Mouse (Mus musculus) thymus, adult 18-20 months (tissue): Measurements from ENCODE around the gene Hes3.

Experiments
- DNase-seq, 2 experiments: peaks; one replicate each; pipeline ENCODE4 v3.0.0; 2022; ENCODE audit warnings: mixed read lengths in 2 of 2

The Hes3 gene

DNA sequence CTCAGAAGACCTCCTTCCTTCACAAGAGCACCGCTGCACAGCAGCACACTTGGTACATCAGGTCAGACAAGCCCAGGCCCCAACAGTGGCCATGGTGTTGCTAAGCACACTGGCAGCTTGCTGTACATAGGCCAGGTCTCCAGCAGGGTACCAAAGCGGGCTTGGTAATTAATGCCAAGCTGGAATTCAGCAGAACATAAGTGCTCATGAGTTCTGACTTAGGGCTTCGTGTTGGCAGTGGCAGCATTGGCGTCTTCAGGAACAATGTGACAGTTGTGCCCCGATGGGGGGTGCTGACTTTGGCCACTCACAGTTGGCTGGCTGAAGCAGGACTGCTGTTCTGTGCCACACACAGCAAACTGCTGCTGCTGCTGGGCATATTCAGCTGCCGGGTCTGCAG is 13.2 kb upstream of the Hes3 start:
- no peak for DNase-seq

DNA sequence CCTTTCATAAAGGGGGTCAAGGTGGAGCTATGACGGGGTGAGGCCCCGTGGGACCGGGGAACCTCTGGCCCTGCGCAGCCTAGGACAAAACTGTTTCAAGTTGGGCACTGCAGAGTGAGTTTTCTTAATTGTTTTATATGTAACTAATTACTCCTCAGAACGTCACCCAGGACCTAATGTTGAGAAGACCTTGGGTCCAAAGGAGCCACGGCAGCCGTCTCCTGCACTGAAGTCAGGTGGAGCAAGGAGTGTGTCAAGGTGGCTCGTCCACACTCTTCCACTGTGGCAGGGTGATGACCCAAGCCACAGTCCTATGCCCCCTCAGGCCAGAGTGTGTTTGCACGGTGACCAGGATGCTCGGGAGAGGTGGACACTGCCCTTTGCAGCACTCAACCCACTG is 11.7 kb upstream of the Hes3 start:
- no peak for DNase-seq

DNA sequence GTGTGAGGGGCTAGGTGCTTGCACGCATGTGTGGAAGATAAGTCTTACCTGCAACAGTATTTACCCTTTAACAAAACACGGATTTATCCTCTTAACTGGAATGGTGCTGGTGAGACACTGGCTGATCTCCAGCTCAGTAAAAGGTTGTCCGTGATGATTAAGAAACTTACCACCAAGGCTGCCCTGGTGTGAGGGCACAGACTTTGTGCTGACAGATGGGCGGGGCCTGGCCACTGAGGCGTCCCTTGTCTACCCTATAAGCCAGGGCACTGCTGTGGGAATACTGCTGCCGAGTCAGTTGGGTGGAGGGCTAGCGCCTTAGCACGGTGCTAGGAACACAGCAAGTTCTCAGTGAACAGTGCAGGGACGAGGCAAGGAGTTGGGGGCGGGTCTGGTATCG is 10.6 kb upstream of the Hes3 start:
- DNase-seq, result no peak

DNA sequence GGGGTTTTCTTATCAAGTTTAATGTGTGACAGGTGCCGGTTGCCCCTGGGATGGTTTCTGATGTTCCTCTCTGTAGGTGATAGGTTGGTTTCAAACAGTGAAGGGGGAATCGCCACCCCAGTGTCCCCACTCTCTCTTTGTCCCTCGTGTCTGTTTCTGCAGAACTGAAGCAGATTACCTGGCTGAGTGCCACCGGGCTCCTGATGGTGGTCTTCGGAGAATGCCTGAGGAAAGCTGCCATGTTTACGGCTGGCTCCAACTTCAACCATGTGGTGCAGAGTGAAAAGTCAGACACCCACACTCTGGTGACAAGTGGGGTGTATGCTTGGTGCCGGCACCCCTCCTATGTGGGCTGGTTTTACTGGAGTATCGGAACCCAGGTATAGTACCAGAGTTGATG is 8.9 kb upstream of the Hes3 start:
- no peak for DNase-seq

DNA sequence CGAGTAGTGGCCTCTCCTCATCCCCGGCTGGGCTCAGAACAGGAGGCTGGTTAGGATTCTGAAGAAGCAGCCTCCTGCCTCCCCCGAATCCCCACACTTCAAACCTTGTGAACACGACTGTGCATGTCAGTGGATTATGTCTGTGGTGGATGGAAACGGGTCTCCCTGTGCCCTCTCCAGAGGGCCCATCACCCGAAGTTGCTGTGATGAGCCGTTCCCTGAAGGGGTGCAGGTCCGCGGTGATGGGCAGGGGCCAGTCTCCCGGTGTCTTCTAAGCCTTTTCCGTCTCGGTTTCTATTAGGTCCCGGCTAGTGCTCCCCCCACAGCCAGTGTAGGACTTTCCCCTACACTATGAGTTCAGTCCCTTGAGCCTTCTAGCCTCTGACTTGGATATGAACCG is 7.4 kb upstream of the Hes3 start:
- no peak for DNase-seq

DNA sequence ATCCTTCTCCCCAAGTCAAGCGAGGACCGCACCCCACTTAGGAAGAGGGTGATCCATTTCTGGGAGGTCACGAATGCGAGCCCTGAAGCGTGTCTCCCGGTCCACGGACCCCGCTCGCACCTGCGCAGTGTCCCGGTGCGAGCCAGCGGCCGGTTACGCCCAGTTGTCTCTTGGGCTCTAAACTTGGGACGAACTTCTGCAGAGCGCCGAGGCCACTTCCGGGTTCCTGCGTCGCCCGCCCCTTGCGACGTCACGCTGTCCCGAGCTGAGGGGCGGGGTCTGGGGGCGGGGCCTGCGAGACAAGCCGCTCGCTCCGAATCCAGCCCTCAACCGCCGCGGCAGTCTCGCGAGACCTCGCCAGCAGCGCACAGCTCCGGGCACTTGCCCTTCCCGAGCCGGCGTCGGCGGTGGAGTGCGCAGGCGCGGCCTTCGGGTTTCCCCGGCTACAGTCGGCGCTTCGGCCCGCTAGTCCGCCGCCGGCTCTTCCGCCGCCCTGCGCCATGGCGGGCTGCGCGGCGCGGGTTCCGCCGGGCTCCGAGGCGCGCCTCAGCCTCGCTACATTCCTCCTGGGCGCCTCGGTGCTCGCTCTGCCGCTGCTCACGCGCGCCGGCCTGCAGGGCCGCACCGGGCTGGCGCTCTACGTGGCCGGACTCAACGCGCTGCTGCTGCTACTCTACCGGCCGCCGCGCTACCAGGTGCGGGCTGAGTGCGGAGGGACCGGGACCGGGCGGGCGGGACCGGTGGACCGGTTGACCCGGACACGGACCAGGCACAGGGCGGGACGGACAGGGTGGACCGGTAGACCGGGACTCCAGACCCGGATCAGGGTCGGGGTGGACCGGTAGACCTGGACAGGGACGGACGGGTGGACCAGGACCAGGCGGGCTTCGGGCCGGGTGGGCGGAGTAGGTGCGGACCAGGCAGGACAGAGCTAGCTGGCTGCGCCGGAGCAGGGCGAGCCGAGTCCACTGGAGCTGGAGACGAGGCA is 5.7 kb upstream of the Hes3 start, which contains the start of gene Icmt:
TSS of gene Icmt (plus strand) at position 354 of the 988 bp plus-strand sequence.
- DNase-seq, result peak; percentile 99

DNA sequence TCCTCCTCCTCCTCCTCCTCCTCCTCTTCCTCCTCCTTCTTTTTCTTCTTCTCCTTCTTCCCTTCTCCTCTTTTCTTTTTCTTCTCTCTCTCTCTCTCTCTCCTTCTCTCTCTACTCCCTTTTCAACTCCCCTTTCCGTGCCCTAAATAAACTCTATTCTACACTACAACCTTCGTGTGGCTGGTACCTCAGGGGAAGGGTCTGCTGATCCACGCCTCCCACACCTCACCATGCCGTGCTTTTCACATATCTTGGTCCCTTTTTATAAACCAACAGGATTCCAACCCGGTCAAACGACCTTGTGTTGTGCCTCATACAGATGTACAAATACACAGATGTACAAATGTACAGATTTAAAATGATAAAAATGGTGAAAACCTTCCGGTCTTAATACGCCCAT is 4.9 kb upstream of the Hes3 start:
- DNase-seq, result no peak

DNA sequence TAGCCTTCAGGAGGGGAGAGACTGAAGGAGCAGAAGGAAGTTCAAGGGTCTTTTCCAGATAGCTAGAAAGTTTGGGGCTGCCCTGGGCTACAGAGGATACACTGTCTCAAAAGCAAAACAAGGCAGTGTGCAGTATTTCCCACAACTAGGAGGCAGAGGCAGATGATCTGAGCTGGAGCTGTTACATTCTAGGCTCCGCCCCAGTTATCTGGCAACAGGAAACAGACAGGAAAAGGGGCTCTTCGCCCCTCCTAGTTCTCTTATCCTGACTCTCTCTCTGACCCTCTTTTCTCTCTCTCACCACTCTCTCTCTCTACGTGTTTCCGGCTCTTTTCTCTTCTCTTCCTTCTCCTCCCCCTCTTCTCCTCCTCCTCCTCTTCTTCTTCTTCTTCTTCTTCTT is 4.5 kb upstream of the Hes3 start:
- DNase-seq, result peak in 1 of 2 experiments; percentile 41

DNA sequence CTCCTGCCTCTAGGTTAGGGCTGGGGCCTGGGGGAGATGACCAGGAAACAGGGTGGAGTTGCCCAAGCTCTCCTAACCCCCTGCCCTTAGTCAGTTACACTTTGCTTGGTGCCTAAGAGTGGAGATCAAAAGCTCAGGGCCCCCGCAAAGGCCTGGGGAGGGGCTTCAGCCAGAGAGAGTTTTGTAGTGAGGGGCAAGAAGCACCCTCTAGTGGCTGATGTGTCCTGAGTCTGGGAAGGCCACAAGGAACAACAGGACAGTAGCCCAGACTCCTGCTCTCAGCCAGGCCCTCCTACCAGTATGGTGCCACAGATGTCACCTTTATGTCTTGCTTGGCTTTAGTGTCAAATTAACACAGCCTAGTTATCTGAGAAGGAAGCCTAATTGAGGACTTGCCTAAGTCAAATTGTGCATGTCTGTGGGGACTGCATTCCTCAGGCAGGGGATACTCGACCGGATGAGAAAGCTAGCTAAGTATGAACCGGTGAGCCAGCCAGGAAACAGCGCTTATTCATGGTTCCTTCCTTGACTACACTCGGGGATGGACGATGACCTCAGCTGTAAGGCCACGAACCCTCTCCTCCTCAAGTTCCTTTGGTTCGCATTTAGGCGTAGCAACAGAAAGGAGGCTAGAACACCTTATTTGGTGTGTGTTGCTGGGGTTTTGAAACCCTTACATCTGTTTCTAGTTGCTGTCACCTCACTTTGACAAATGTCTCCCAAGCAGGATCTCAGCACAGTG is 2.9 kb upstream of the Hes3 start:
- DNase-seq, result no peak

DNA sequence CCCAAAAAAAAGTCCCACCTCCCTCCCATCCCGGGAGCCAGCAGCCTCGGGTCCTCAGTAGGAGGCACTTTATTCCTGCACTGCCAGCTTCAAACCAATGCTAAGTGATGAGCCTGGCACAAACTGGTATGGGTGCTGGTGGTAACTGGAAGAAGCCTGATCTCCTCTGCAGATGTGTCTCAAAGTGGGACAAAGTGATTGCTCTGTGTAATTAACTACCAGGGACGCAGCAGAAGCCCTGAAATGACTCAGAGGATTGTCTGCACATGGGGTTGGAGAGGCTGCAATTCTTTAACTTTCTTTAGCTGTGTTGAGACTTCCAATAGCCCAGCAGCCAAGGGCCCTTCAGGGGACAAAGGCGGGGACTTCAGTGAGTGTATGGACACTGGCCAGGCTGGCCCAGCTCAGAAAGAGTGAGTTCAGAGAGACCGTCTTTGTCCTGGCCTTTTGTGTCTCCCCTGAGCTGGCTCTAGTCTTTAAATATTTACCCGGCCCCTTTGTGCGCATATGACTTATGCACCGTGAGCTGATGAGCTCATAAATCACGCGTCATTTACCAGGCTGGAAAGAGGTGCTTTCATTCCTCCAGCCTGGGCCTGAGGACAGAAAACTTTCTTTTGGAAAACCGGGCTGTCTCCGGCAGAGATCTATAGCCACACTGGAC is 772 bp upstream of the Hes3 start:
- no peak for DNase-seq

DNA sequence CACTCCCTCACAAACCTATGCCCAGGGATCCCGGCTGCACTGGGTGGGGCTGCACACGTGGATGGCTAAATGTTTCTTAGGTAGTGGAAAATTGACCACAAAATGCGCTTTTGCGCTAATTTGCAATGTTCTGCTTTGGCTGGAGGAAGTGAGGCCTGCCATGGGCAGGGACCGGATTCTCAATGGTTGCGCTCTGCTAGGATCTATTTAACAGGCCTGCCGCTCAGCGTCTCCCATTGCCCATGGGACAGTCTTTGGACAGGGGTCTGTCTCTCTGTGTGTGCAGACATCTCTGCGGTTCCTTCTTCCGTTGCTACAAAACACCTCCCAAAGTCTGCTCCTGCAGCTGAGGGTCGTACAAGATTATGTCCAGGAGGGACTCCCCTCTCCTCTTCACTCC is 471 bp downstream of the Hes3 start:
- no peak for DNase-seq

DNA sequence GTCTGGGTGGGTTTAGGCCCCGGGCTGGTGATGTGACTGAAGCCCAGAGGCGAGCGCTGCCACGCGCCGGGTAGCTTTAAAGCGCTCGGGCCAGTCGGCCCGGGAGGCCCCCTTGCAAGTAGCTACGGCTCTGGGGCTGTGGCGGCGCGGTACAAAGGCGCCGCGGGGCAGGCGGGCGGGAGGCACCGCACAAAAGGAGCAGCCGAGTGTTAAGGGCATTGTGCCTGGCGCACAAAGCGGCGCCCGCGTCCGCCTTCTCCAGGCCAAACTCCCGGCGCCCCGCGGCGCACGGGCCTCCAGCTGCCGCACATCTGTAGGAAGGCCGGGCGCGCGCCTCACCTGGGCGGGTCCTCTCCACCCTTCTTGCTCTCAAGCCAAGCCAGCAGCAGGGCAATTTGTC is 1.1 kb downstream of the Hes3 start:
- no peak for DNase-seq

DNA sequence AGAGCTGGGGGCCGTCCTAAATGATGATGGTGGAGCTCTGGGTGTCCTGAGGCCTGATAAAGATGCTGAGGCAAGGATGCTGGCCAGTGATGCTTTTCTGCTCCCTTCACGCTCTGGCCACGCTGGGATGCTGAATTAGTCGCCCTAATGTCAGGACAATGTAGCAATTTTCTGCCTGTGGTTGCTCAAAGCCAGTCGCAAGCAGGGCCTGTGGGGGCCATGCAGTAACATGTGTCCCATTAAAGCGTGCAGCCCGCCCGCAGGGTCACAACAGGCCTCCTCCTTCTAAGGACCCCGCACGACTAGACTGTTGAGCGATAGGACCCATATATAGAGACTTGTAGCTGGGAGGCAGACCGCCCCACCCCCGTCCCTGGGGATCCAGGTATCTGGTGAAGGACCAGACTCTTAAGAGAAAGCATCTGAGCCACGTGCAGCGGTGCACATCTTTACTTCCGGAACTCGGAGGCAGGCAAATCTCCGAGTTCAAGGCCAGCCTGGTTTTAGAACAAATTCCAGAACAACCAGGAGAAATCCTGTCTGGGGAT is 3.0 kb downstream of the Hes3 start:
- no peak for DNase-seq

DNA sequence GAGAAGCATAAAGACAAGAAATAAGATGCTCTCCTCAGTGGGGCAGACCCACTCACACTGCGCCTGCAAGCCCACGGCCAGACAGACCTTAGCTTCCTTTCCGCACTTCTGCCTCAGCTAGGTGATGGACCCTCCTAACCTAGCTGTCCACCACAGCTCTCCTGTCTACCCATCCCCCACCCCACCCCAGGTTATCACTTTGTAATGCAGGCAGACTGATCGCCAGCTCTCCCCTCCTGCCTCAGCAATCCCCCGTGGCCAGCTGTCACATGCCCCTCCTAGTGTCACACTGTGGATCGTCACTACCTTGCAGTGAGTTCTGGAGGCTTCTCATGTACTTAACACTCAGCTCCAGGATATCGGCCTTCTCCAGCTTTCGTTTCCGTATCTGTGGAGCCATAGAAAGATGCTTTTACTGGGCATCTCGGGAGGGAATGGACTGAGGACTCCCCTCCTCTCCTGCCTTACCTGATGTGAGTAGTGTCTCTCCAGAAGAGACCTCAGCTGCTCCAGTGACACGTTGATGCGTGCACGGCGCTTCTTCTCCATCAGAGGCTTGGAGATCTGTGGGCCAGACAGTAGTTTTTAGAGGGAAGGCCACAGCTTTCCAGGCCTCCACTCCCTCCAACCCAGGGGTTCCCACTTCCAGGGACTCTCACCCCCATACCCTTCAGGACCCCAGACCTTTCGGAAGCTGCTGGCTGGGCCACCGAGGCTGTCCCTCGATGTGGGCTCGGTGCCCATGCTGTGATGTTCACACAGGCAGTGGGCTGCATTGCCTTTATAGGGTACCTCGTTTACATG is 3.9 kb downstream of the Hes3 start:
- no peak for DNase-seq

DNA sequence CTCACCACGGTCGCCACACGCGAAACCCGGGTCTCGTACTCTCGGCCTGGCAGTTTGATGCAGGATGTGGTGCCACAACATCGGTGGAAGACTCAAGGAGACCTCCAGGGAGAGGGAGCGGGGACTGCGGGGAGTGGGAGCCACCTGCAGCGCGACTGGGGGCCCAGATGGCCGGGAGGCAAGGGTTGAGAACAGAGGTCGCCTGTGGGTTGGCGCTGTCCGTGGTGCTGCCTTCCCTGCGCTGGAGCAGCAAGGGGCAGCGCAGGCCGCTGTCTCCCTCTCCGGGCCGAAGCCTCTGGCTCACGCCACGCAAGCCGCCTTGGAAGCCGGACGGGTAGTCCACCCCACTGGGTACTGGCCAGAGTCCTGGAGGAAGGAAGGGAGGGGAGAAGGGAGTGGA is 4.6 kb downstream of the Hes3 start:
- DNase-seq, result peak in 1 of 2 experiments; percentile 41

DNA sequence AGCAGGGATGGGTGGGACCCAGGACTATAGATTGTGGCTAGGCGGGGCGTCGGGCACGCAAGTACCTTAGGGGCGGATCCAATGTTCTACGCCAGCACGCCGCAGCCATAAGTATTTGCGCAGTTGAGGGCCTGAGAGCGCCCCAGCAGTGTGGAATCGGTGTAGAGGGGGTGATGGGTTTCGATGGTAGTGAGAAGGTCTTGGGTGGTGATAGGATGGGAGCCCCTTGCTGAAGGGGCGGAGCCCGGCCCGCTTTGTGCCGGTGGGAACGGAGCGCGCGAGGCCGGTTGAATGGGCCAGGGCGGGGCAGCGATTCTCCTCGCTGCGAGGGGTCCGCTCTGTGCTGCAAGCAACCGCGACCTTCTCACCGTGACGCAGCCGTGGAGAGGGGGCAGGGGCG is 5.3 kb downstream of the Hes3 start:
- no peak for DNase-seq

DNA sequence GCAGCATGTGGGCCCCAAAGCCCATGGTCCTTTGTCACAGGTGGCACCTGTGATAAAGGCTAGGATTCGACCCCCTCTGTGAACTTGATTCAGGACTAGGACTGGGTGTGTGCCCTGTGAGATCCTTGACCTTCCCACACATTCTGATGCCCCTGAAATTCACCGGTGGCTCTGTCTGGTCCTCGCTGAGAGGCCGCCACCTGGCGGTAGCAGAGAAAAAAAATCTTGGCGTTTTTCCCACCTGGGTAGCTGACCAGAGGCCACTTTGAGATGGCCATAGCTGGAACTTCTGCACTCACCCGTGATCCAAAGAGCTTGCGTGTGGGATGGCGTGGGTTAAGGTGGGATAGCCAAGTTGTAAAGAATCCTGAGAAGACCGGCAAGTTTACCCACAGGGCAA is 6.0 kb downstream of the Hes3 start:
- DNase-seq, result no peak

DNA sequence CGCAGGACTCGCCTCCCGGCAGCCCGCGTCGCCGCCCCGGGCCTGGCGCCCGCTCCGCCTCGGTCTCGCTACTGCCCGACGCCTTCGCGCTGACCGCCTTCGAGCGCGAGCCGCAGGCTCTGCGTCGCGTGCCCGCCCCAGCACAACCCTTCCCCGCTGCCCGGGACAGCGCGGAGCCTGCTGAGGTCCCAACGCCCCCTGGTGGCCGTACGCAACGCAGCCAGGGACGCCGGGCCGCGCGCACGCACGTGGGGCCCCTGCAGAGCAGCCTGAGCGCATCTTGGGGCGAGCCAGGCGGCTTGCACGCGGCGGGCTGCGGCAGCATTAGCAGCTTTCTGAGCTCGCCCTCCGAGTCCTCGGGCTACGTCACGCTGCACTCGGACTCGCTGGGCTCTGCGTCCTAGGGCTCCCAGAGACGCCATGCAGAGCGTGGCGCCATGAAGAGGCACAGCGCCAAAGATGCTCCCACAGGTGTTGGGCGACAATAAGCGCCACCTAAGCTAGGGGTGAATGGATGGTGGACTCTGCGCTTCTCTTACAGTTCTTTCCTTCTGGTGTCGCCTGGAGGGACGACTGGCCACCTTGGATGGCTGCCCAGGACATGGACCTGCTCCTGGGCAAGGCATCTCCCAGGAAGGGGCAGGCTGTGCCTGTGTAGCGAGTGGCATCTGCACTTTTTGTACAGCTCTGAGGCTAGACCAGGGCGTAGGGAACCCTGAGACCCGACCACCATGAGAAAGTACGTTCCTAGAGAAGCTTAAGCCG is 8.1 kb downstream of the Hes3 start:
- DNase-seq, result peak; percentile 63 to 64

DNA sequence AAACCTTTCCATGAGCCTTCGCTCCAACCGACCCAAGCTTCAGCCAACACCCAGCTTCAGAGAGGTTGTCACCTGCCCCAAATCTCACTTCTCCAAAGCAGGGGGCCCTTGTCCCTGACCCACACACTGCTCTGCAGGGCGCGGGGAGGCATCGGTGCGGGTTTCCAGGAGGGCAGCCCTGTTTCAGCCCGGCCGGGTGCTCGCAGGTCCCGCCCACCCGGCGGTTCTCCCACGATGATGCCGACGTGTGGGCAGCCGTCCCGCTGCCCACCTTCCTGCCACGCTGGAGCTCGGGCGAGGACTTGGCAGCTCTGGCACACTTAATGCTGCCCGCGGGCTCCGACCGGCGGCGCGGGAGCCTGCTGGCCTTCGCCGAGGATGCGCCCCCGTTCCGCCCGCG is 8.7 kb downstream of the Hes3 start:
- DNase-seq, result no peak

DNA sequence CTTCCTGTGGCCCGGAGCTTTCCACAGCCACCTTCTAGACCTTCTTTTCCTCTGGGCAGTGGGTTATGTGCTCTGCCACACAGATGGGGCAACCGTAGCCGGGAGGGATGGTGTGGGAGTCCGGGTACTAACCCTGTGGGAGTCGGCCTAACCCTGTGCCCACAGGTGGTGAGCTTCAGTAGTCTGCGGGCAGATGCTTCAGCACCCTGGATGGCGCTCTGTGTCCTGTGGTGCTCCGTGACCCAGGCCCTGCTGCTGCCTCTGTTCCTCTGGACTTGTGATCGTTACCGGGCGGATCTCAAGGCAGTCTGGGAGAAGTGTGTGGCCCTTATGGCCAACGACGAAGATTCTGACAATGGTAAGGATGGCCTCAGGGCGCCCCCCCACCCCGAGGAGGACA is 9.9 kb downstream of the Hes3 start:
- DNase-seq, result no peak

DNA sequence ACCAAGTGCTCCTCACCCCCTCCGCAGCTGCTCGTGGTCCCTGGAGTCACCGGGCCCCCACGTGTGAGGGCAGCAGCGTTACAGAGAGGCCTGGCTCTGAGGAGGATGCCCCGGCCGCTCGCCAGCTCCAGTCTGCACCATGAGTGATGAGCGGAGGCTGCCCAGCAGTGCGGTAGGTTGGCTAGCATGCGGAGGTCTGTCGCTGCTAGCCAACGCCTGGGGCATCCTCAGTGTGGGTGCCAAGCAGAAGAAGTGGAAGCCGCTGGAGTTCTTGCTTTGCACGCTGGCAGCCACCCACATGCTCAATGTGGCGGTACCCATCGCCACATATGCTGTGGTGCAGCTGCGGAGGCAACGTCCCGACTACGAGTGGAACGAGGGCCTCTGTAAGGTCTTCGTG is 12.5 kb downstream of the Hes3 start:
- no peak for DNase-seq

DNA sequence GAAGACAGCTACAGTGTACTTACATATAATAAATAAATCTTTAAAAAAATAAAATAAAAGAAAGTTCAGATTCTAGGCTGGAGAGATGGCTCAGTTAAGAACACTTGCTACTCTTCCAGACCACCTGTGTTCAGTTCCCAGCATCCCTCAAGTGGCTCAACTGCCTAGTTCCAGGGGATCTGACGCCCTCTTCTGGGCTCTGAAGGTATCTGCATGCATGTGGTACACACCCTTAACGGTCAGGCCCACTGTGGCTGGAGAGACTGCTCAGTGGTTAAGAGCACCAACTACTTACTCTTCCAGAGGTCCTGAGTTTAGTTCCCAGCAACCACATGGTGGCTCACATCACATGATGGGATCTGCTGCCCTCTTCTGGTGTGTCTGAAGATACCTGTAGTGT is 13.5 kb downstream of the Hes3 start:
- no peak for DNase-seq
